Mouse (Mus musculus): ENCODE results near the gene Telo2.

GRCm38 (mm10) chr17:25084835-25085385 lies 30.9 kb downstream of the Telo2 start:
- TF ChIP-seq CTCF (IDR thresholded peaks at IDR 0.05), result no peak
- TF ChIP-seq POLR2A (IDR thresholded peaks at IDR 0.05; ENCODE audit: insufficient read depth, low read depth, low read length), result no peak
- no peak for TF ChIP-seq EP300 (IDR thresholded peaks at IDR 0.05; ENCODE audit: insufficient read depth, low read depth, low read length)

Data from heart, adult 2 months (tissue).